Mouse (Mus musculus) lung, embryonic 15.5 days (tissue): ENCODE results near the gene Sft2d1. TPM values are rescaled to one million over a fixed set of nuclear protein-coding genes. Genes with fewer than 3 reads are reported as not detected.
"Not testable (repeated sequence)": the region's sequence is repeated elsewhere in the genome, so short reads cannot be mapped to it uniquely, and the experiment has no call there.

Experiments
- ATAC-seq: fragments of 200-750 bp; cut with Nextera tagmentation; 2 replicates; pipeline ENCODE4 v1.8.0; 2017; ENCODE audit warnings: moderate number of reproducible peaks, borderline replicate concordance; ENCODE audit not compliant: low FRiP score, low TSS enrichment; ENCODE audit errors: extremely low read depth
- H3K27ac ChIP-seq: fragments of 300-500 bp; sonication (generic); 2 replicates; pipeline ENCODE4 v1.5.1; 2015; ENCODE audit warnings: moderate library complexity, mild to moderate bottlenecking, inconsistent platforms
- H3K27me3 ChIP-seq: fragments of 300-500 bp; sonication (generic); 2 replicates; pipeline ENCODE4 v1.6.1; 2015; ENCODE audit warnings: inconsistent platforms
- H3K36me3 ChIP-seq: fragments of 300-500 bp; sonication (generic); 2 replicates; pipeline ENCODE4 v1.6.1; 2015; ENCODE audit warnings: inconsistent platforms
- H3K4me1 ChIP-seq: fragments of 300-500 bp; sonication (generic); 2 replicates; pipeline ENCODE4 v1.6.1; 2015; ENCODE audit warnings: inconsistent platforms
- H3K4me2 ChIP-seq: fragments of 300-500 bp; sonication (generic); 2 replicates; pipeline ENCODE4 v1.6.1; 2015; ENCODE audit warnings: inconsistent platforms, mild to moderate bottlenecking, moderate library complexity
- H3K4me3 ChIP-seq: fragments of 300-500 bp; sonication (generic); 2 replicates; pipeline ENCODE4 v1.5.1; 2015; ENCODE audit warnings: mild to moderate bottlenecking, inconsistent platforms
- H3K9ac ChIP-seq: fragments of 300-500 bp; sonication (generic); 2 replicates; pipeline ENCODE4 v1.6.1; 2015; ENCODE audit warnings: inconsistent platforms
- H3K9me3 ChIP-seq: fragments of 300-500 bp; sonication (generic); 2 replicates; pipeline ENCODE4 v1.6.1; 2016; ENCODE audit warnings: inconsistent platforms
- WGBS: fragments of 180-500 bp; shearing (Covaris S2); methylation state at CpG from one replicate; pipeline ENCODE4 v1.1.7; 2015; 5-methylcytosine and 5-hydroxymethylcytosine counted together
- polyA plus RNA-seq: library from polyadenylated mRNA; unstranded; fragments of >200 nt; fragmentation: Nextera tagmentation; extraction: Ambion mirVana; gene quantifications from 2 replicates; pipeline ENCODE4 v1.2.1, GENCODE M21; 2015

Gene Sft2d1
- 75.8 and 79.9 TPM in 2 replicates for polyA plus RNA-seq

DNA sequence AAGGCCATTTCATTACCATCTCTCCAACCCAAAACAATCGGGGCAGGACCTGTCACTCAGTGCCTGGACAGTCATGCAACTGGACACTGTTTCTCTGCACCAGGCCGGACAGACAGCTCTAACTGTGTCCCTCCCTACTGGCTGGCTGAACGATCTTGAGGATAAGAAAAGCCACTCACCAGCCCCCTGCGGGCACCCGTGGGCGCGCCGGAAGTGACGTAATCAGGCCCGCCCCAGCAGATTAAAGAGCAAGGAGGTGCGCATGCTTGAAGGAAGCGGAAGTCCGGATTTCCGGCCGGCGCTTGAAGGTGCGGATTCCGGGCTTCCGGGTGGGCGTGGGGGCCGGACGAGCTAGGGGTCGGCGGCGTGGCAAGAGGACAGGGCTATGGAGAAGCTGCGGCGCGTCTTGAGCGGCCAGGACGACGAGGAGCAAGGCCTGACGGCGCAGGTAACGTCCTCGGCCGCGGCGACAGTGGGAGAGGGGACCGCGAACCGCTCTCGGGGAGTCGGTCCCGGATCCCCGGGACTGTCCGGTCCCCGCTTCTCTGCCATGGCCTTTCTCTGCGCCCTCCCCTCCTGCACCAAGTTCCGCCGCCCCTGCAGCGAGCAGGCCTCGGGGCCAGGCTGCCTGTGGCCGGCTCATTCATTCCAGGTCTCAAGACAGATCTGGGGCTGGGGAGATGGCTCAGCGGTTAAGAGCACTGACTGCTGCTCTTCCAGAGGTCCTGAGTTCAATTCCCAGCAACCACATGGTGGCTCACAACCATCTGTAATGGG, at the start of gene Sft2d1:
Gene Sft2d1 (plus strand): TSS at position 265 of the 777 bp plus-strand sequence.
- peak within 1 kb of the TSS; percentile 56 for H3K4me2 ChIP-seq
- peak; percentile 96 for ATAC-seq
- H3K9me3 ChIP-seq: no peaks in the 10 kb centered on the region
- peak within 1 kb of the TSS; percentile 68; the same call in 1 of the 2 replicates for H3K27ac ChIP-seq
- H3K9ac ChIP-seq: peak within 1 kb of the TSS; percentile 77
- no peaks in the 10 kb centered on the region for H3K27me3 ChIP-seq
- H3K36me3 ChIP-seq: no peaks in the 10 kb centered on the region
- H3K4me1 ChIP-seq: peaks cover 19% of the 10 kb centered on the region
- H3K4me3 ChIP-seq: peak within 1 kb of the TSS; percentile 86
- WGBS: under 1% methylated on average over 41 of the region's 54 CpGs

GRCm38 (mm10) chr17:8264638-8265037, 46.3 kb upstream of the Sft2d1 start:
- WGBS: 18% methylated on average over 7 of the region's 7 CpGs
- H3K4me2 ChIP-seq, H3K27me3 ChIP-seq, H3K9me3 ChIP-seq, H3K4me3 ChIP-seq, H3K36me3 ChIP-seq, H3K4me1 ChIP-seq, ATAC-seq, H3K27ac ChIP-seq, H3K9ac ChIP-seq: not testable (repeated sequence)

- 27% methylated on average over 6 of the region's 6 CpGs for WGBS
- no peaks in the 10 kb centered on the region for H3K9me3 ChIP-seq
- H3K4me1 ChIP-seq: no peaks in the 10 kb centered on the region
- no peak for ATAC-seq
- H3K27ac ChIP-seq: no peak overlapping the region
- H3K9ac ChIP-seq: no peak overlapping the region
- no peaks in the 10 kb centered on the region for H3K36me3 ChIP-seq
- H3K4me2 ChIP-seq: no peak overlapping the region
- H3K27me3 ChIP-seq: no peaks in the 10 kb centered on the region
- H3K4me3 ChIP-seq: no peak overlapping the region
Observed at GRCm38 (mm10) chr17:8272054-8272749, 38.7 kb upstream of the Sft2d1 start.

GRCm38 (mm10) chr17:8272951-8273350, 38.0 kb upstream of the Sft2d1 start:
- ATAC-seq: no peak
- Histone ChIP-seq H3K4me3 (no peak overlapping the region), H3K4me1 (no peaks in the 10 kb centered on the region), H3K27me3 (no peaks in the 10 kb centered on the region), H3K36me3 (no peaks in the 10 kb centered on the region), H3K27ac (no peak overlapping the region), H3K9me3 (no peaks in the 10 kb centered on the region), H3K4me2 (no peak overlapping the region), H3K9ac (no peak overlapping the region)
- WGBS: 35% methylated on average over 6 of the region's 6 CpGs

DNA sequence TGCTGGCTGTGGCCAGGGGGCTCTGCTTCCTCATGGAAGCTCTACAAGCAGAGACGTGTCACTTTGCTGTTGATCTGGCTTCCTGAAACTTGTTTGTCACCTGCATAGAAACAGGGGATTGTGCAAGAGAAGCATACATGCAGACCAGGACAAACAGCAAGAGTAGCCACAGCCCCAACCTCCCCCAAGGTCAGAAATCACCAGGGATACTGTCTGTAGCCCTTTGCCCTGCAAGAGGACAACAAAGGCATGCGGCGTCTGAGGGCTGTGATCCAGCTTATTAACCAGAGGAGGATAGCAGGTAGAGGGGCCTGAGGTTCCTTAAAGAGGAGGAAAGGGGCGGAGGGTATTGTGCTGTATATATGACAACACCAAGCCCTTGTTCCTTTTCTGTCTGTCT, 34.8 kb upstream of the Sft2d1 start:
- no peak for ATAC-seq
- Histone ChIP-seq H3K4me3 (no peak overlapping the region), H3K27me3 (no peaks in the 10 kb centered on the region), H3K4me2 (no peak overlapping the region), H3K4me1 (no peaks in the 10 kb centered on the region), H3K9ac (no peak overlapping the region), H3K9me3 (no peaks in the 10 kb centered on the region), H3K27ac (no peak overlapping the region), H3K36me3 (no peaks in the 10 kb centered on the region)
- 66% methylated on average over 4 of the region's 4 CpGs for WGBS

GRCm38 (mm10) chr17:8276680-8277079, 34.2 kb upstream of the Sft2d1 start:
- no peak overlapping the region for H3K4me3 ChIP-seq
- H3K27me3 ChIP-seq: no peaks in the 10 kb centered on the region
- 64% methylated on average over 7 of the region's 7 CpGs for WGBS
- H3K4me1 ChIP-seq: no peaks in the 10 kb centered on the region
- ATAC-seq: no peak
- no peak overlapping the region for H3K27ac ChIP-seq
- H3K36me3 ChIP-seq: no peaks in the 10 kb centered on the region
- no peak overlapping the region for H3K4me2 ChIP-seq
- H3K9ac ChIP-seq: no peak overlapping the region
- H3K9me3 ChIP-seq: no peaks in the 10 kb centered on the region

DNA sequence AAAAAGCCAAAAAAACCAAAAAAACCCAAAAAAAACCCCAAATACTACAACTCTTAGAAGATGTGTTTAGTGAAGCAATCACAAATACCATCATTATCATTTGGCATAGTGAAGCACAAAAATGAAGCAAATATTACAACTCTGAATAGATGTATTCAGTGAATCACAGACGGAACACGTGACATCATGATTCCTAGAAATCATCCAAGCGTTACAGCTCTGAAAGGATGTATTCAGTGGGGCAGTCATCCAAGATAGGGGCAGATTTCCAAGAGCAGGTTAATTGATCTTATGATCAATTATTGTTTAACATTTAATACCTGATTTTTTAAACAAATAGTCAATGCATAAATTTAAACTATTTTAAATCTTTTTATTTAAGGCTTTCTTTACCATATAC, 33.6 kb upstream of the Sft2d1 start:
- Histone ChIP-seq H3K9me3 (no peaks in the 10 kb centered on the region), H3K4me2 (no peak overlapping the region), H3K9ac (no peak overlapping the region), H3K36me3 (no peaks in the 10 kb centered on the region), H3K27me3 (no peaks in the 10 kb centered on the region), H3K4me3 (no peak overlapping the region), H3K4me1 (no peaks in the 10 kb centered on the region), H3K27ac (no peak overlapping the region)
- no peak for ATAC-seq
- 83% methylated on average over 3 of the region's 3 CpGs for WGBS

DNA sequence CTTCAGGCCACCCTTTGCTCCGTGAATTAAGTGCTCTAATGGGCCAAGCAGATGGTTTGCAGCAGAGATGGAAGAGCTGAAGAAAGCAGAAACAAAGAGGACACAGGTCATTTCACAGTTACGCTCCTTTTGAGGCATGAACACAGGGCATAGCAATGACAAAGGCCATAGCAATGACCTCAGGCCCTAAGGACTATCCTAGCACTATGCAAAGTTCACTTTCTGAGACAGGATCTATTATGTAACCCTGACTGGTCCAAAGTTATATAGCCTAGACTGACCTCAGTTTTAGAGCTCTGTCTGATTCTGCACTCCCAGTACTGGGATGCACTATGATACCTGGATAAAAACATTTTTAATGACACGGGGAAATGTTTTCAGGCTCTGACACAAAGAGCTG, 32.5 kb upstream of the Sft2d1 start:
- Histone ChIP-seq H3K27ac (no peak overlapping the region), H3K4me2 (no peak overlapping the region), H3K9ac (no peak overlapping the region), H3K27me3 (no peaks in the 10 kb centered on the region), H3K36me3 (no peaks in the 10 kb centered on the region), H3K4me1 (0 out of 2 replicates have a peak, but pooled peaks cover 2% of the 10 kb centered on the region), H3K9me3 (no peaks in the 10 kb centered on the region), H3K4me3 (no peak overlapping the region)
- WGBS: 67% methylated on average over 3 of the region's 3 CpGs
- no peak for ATAC-seq

GRCm38 (mm10) chr17:8282821-8283525, 27.9 kb upstream of the Sft2d1 start, which contains the start of gene Mpc1:
Gene Mpc1, plus strand, starts transcription at chr17:8282904.
- H3K27ac ChIP-seq: peak within 1 kb of the TSS; percentile 97
- H3K9me3 ChIP-seq: no peaks in the 10 kb centered on the region
- peak within 1 kb of the TSS; percentile 82 for H3K9ac ChIP-seq
- H3K36me3 ChIP-seq: no peaks in the 10 kb centered on the region
- 0 out of 2 replicates have a peak, but pooled peaks cover 2% of the 10 kb centered on the region for H3K4me1 ChIP-seq
- WGBS: under 1% methylated on average over 35 of the region's 35 CpGs
- H3K4me2 ChIP-seq: peak within 1 kb of the TSS; percentile 99
- peak within 1 kb of the TSS; percentile 95 for H3K4me3 ChIP-seq
- H3K27me3 ChIP-seq: no peaks in the 10 kb centered on the region
- peak; percentile 69 for ATAC-seq

DNA sequence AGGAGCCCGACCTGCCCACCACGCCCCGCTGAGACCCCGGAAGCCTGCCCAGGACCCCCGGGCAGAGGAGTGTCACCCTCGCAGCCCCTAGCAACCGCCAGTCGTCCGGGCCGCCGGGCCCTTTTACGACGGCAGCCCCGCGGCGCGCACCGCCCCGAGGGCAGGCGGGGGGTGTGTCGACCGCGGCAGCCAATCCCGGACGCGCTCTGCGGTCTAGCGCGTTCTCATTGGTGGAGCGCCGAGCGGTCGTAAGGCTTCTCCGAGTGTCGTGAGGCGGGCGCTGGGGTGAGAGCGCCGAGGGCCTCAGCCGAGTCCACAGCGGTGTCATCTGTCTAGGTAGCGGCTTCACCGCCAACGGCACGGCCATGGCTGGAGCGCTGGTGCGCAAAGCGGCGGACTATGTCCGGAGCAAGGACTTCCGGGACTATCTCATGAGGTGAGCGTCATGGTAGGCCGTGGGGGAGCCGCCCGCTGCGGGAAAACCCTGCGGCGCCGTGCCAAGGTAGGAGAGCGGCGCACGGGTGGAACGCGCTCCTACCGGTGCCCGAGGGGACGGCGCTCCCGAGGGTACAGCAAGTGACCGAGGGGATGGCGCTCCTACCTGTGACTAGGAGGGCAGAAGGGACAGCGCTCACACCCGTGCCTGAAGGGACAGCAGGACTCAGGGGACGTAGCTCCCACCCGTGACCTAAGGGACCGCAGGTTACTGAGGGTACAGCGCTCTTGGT, 27.2 kb upstream of the Sft2d1 start:
- H3K4me2 ChIP-seq: peak overlapping the region; percentile 99
- H3K36me3 ChIP-seq: no peaks in the 10 kb centered on the region
- ATAC-seq: peak; percentile 99
- H3K27me3 ChIP-seq: no peaks in the 10 kb centered on the region
- 0 out of 2 replicates have a peak, but pooled peaks cover 2% of the 10 kb centered on the region for H3K4me1 ChIP-seq
- H3K4me3 ChIP-seq: peak overlapping the region; percentile 95
- WGBS: under 1% methylated on average over 77 of the region's 77 CpGs
- no peaks in the 10 kb centered on the region for H3K9me3 ChIP-seq
- peak overlapping the region; percentile 82 for H3K9ac ChIP-seq
- peak overlapping the region; percentile 97 for H3K27ac ChIP-seq

GRCm38 (mm10) chr17:8284254-8284661, 26.6 kb upstream of the Sft2d1 start:
- Histone ChIP-seq H3K4me1 (0 out of 2 replicates have a peak, but pooled peaks cover 2% of the 10 kb centered on the region), H3K9ac (peak overlapping the region; percentile 77), H3K4me2 (peak overlapping the region; percentile 99), H3K27me3 (no peaks in the 10 kb centered on the region), H3K4me3 (peak overlapping the region; percentile 95), H3K36me3 (peaks cover under 1% of the 10 kb centered on the region), H3K27ac (peak overlapping the region; percentile 97; the same call in 1 of the 2 replicates), H3K9me3 (no peaks in the 10 kb centered on the region)
- ATAC-seq: peak; percentile 11
- WGBS: under 1% methylated on average over 32 of the region's 32 CpGs
